Mouse (Mus musculus) spleen, adult 12 weeks (tissue): ENCODE results near the gene Dusp10.
A peak's percentile ranks its signal among the peaks of the same experiment; 100 is the strongest.

Source experiments
- DNase-seq: peaks from one replicate; pipeline ENCODE4 v3.0.0; 2022; ENCODE audit warnings: low spot score

The Dusp10 gene

GRCm38 (mm10) chr1:184013106-184013505 lies at the start of gene Dusp10:
Dusp10 (plus strand) TSS chr1:184013302.
- DNase-seq = no peak

- DNase-seq = no peak
These were observed 47.8 kb upstream of the Dusp10 start for GRCm38 (mm10) chr1:183965341-183965740.

- no peak for DNase-seq
These were observed 43.8 kb upstream of the Dusp10 start for GRCm38 (mm10) chr1:183969265-183969664.

- peak; percentile 45 for DNase-seq
These were observed 33.3 kb upstream of the Dusp10 start for GRCm38 (mm10) chr1:183979814-183980243.

- no peak for DNase-seq
These were observed 31.0 kb upstream of the Dusp10 start for GRCm38 (mm10) chr1:183982108-183982507.

GRCm38 (mm10) chr1:183987711-183988245 lies 25.3 kb upstream of the Dusp10 start:
- no peak for DNase-seq

- DNase-seq = no peak
These were observed 21.2 kb upstream of the Dusp10 start for GRCm38 (mm10) chr1:183991921-183992320.

GRCm38 (mm10) chr1:183997207-183997606 lies 15.9 kb upstream of the Dusp10 start:
- no peak for DNase-seq

- DNase-seq = no peak
These were observed 10.6 kb upstream of the Dusp10 start for GRCm38 (mm10) chr1:184002470-184002869.

- DNase-seq = no peak
These were observed 8.8 kb upstream of the Dusp10 start for GRCm38 (mm10) chr1:184004311-184004710.

GRCm38 (mm10) chr1:184005315-184006058 lies 7.6 kb upstream of the Dusp10 start:
- DNase-seq = peak; percentile 23

- no peak for DNase-seq
These were observed 7.0 kb upstream of the Dusp10 start for GRCm38 (mm10) chr1:184006086-184006485.

GRCm38 (mm10) chr1:184011311-184011710 lies 1.8 kb upstream of the Dusp10 start:
- DNase-seq = no peak

- no peak for DNase-seq
These were observed 989 bp downstream of the Dusp10 start for GRCm38 (mm10) chr1:184014091-184014490.

GRCm38 (mm10) chr1:184015995-184016730 lies 3.1 kb downstream of the Dusp10 start:
- DNase-seq = no peak

GRCm38 (mm10) chr1:184017606-184018005 lies 4.5 kb downstream of the Dusp10 start:
- no peak for DNase-seq

GRCm38 (mm10) chr1:184019042-184019721 lies 6.1 kb downstream of the Dusp10 start:
- no peak for DNase-seq

- DNase-seq = no peak
These were observed 6.6 kb downstream of the Dusp10 start for GRCm38 (mm10) chr1:184019722-184020107.

- no peak for DNase-seq
These were observed 10.9 kb downstream of the Dusp10 start for GRCm38 (mm10) chr1:184023971-184024370.

- no peak for DNase-seq
These were observed 11.5 kb downstream of the Dusp10 start for GRCm38 (mm10) chr1:184024631-184025030.

GRCm38 (mm10) chr1:184025079-184025478 lies 12.0 kb downstream of the Dusp10 start:
- DNase-seq = no peak

GRCm38 (mm10) chr1:184027039-184027438 lies 13.9 kb downstream of the Dusp10 start:
- no peak for DNase-seq
